Mouse (Mus musculus) limb, embryonic 14.5 days (tissue): ENCODE results near the gene Capg. TPM values are rescaled to one million over a fixed set of nuclear protein-coding genes. Genes with fewer than 3 reads are reported as not detected.

Source experiments
- ATAC-seq: fragments of 200-750 bp; cut with Nextera tagmentation; 2 replicates; pipeline ENCODE4 v1.8.0; 2017; ENCODE audit warnings: low read depth, moderate number of reproducible peaks, moderate TSS enrichment; ENCODE audit not compliant: low FRiP score
- DNase-seq: peaks from one replicate; pipeline ENCODE4 v3.0.0-alpha.2; 2015; ENCODE audit warnings: low spot score
- H3K27ac ChIP-seq: fragments of 300-500 bp; sonication (generic); replicated peaks from 2 replicates; pipeline ENCODE4 v1.5.1; 2014; ENCODE audit warnings: low read depth, mild to moderate bottlenecking, low read length, moderate library complexity, mixed read lengths
- H3K27me3 ChIP-seq: fragments of 300-500 bp; sonication (generic); 2 replicates; pipeline ENCODE4 v1.6.1; 2014; ENCODE audit warnings: low read length, mixed read lengths; ENCODE audit not compliant: control insufficient read depth, insufficient read depth
- H3K36me3 ChIP-seq: fragments of 300-500 bp; sonication (generic); 2 replicates; pipeline ENCODE4 v1.6.1; 2014; ENCODE audit warnings: mild to moderate bottlenecking, low read length, moderate library complexity, mixed read lengths; ENCODE audit not compliant: control insufficient read depth, insufficient read depth
- H3K4me1 ChIP-seq: fragments of 300-500 bp; sonication (generic); 2 replicates; pipeline ENCODE4 v1.6.1; 2014; ENCODE audit warnings: antibody characterized with exemption, low read length, mixed read lengths; ENCODE audit not compliant: control insufficient read depth, insufficient read depth
- H3K4me2 ChIP-seq: fragments of 300-500 bp; sonication (generic); replicated peaks from 2 replicates; pipeline ENCODE4 v1.6.1; 2014; ENCODE audit warnings: low read depth, mild to moderate bottlenecking, low read length, moderate library complexity; ENCODE audit not compliant: severe bottlenecking
- H3K4me3 ChIP-seq: fragments of 300-500 bp; sonication (generic); replicated peaks from 2 replicates; pipeline ENCODE4 v1.5.1; 2014; ENCODE audit warnings: low read length
- H3K9ac ChIP-seq: fragments of 300-500 bp; sonication (generic); 2 replicates; pipeline ENCODE4 v1.6.1; 2014; ENCODE audit warnings: mild to moderate bottlenecking, low read depth, low read length, moderate library complexity; ENCODE audit not compliant: severe bottlenecking
- H3K9me3 ChIP-seq: fragments of 300-500 bp; sonication (generic); 2 replicates; pipeline ENCODE4 v1.6.1; 2016; ENCODE audit warnings: low read length; ENCODE audit not compliant: control insufficient read depth
- POLR2A ChIP-seq: fragments of 200-500 bp; IDR thresholded peaks from 2 replicates; pipeline ENCODE4 v1.8.0; 2012; ENCODE audit warnings: inconsistent platforms, mild to moderate bottlenecking, moderate library complexity, borderline replicate concordance; ENCODE audit not compliant: insufficient read depth, insufficient read length; ENCODE audit errors: extremely low read depth
- WGBS: fragments of 180-500 bp; shearing (Covaris S2); extraction: QIAGEN DNeasy Blood & Tissue Kit; methylation state at CpG from one replicate; pipeline ENCODE4 v1.1.7; 2014; 5-methylcytosine and 5-hydroxymethylcytosine counted together
- polyA plus RNA-seq, 2 experiments: library from polyadenylated mRNA; depleted of rRNA in 1 of 2; stranded (reverse) in 1 of 2; unstranded in 1 of 2; fragments of >200 nt; fragmentation: Nextera tagmentation in 1 of 2; extraction: Ambion mirVana in 1 of 2; gene quantifications; 2 replicates each; pipeline versions ENCODE4 v1.2.1 to v1.2.3; 2012 to 2014

Capg gene
- polyA plus RNA-seq, 2 experiments, result 30.9 to 86.6 TPM

- 4% methylated on average over 16 of the region's 16 CpGs for WGBS
- no peaks in the 10 kb centered on the region for H3K36me3 ChIP-seq
Measured at GRCm38 (mm10) chr6:72538562-72539031, 5.6 kb upstream of the Capg start.

GRCm38 (mm10) chr6:72543265-72543850, 833 bp upstream of the Capg start:
- WGBS, result 69% methylated on average over 12 of the region's 12 CpGs
- Histone ChIP-seq H3K9ac (no peak overlapping the region), H3K4me1 (peaks cover 8% of the 10 kb centered on the region), H3K4me3 (no peak overlapping the region), H3K27ac (0 out of 2 replicates have a peak overlapping the region, but pooled peaks have one; percentile 34), H3K36me3 (no peaks in the 10 kb centered on the region), H3K4me2 (no peak overlapping the region), H3K9me3 (no peaks in the 10 kb centered on the region), H3K27me3 (no peaks in the 10 kb centered on the region)
- DNase-seq (no peak), ATAC-seq (no peak)
- no peak for TF ChIP-seq POLR2A

More at GRCm38 (mm10) chr6:72538562-72539031, 5.6 kb upstream of the Capg start:
- 0 out of 2 replicates have a peak, but pooled peaks have one; percentile 27 for TF ChIP-seq POLR2A
- peak; percentile 81 for ATAC-seq
- H3K27me3 ChIP-seq, result no peaks in the 10 kb centered on the region
- peak overlapping the region; percentile 91 for H3K4me2 ChIP-seq
- no peak overlapping the region for H3K27ac ChIP-seq
- H3K9me3 ChIP-seq, result no peaks in the 10 kb centered on the region
- peak; percentile 88 for DNase-seq
- H3K4me1 ChIP-seq, result peaks cover 15% of the 10 kb centered on the region
- peak overlapping the region; percentile 55 for H3K9ac ChIP-seq
- H3K4me3 ChIP-seq, result peak overlapping the region; percentile 46

GRCm38 (mm10) chr6:72545377-72545776, 1.2 kb downstream of the Capg start:
- no peak overlapping the region for H3K9ac ChIP-seq
- no peaks in the 10 kb centered on the region for H3K36me3 ChIP-seq
- no peak overlapping the region for H3K27ac ChIP-seq
- no peaks in the 10 kb centered on the region for H3K9me3 ChIP-seq
- WGBS, result 58% methylated on average over 7 of the region's 7 CpGs
- H3K4me2 ChIP-seq, result peak overlapping the region; percentile 21; the same call in 1 of the 2 replicates
- no peaks in the 10 kb centered on the region for H3K27me3 ChIP-seq
- DNase-seq (no peak), ATAC-seq (no peak)
- TF ChIP-seq POLR2A, result no peak
- H3K4me1 ChIP-seq, result peaks cover 5% of the 10 kb centered on the region; the same call in 1 of the 2 replicates
- H3K4me3 ChIP-seq, result no peak overlapping the region

- WGBS, result 91% methylated on average over 2 of the region's 2 CpGs
- ATAC-seq, result no peak
Measured at GRCm38 (mm10) chr6:72547121-72547520, 2.9 kb downstream of the Capg start.

GRCm38 (mm10) chr6:72547862-72548261, 3.7 kb downstream of the Capg start:
- H3K27ac ChIP-seq, result no peak overlapping the region
- H3K9me3 ChIP-seq, result no peaks in the 10 kb centered on the region
- peaks cover 10% of the 10 kb centered on the region; the same call in 1 of the 2 replicates for H3K4me1 ChIP-seq
- no peak overlapping the region for H3K9ac ChIP-seq
- no peak overlapping the region for H3K4me2 ChIP-seq
- no peak for TF ChIP-seq POLR2A
- WGBS, result 83% methylated on average over 3 of the region's 3 CpGs
- H3K4me3 ChIP-seq, result no peak overlapping the region
- H3K36me3 ChIP-seq, result no peaks in the 10 kb centered on the region
- H3K27me3 ChIP-seq, result no peaks in the 10 kb centered on the region
- ATAC-seq (no peak), DNase-seq (no peak)

More at GRCm38 (mm10) chr6:72547121-72547520, 2.9 kb downstream of the Capg start:
- Histone ChIP-seq H3K4me3 (no peak overlapping the region), H3K27me3 (no peaks in the 10 kb centered on the region), H3K4me1 (peaks cover 5% of the 10 kb centered on the region; the same call in 1 of the 2 replicates), H3K9ac (no peak overlapping the region), H3K9me3 (no peaks in the 10 kb centered on the region), H3K36me3 (no peaks in the 10 kb centered on the region), H3K27ac (no peak overlapping the region), H3K4me2 (no peak overlapping the region)
- no peak for TF ChIP-seq POLR2A
- no peak for DNase-seq
